Mouse (Mus musculus) cerebellum, adult 8-10 months (tissue): ENCODE results near the gene Lpp.

Experiments used
- DNase-seq: peaks from one replicate; pipeline ENCODE4 v3.0.0; 2022

Gene Lpp

DNA sequence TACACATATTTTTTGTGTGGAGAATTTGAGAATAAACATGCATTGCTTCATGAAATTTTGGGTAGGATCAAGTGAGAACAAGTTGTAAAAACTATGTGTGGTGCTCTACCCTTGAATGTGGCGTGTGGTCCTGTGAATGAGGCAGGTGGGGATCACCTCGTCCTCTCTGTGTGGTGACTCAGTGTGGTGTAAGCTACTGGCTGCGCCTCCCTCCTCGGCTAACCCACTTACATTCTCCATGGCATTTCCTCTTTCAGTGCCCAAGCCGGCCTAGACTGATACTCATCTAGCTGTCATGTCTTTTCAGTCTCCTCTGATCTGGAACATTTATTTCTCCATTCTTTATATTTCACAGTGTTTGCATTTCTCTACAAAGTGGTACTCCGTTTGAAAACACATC lies 81.5 kb downstream of the Lpp start:
- no peak for DNase-seq

DNA sequence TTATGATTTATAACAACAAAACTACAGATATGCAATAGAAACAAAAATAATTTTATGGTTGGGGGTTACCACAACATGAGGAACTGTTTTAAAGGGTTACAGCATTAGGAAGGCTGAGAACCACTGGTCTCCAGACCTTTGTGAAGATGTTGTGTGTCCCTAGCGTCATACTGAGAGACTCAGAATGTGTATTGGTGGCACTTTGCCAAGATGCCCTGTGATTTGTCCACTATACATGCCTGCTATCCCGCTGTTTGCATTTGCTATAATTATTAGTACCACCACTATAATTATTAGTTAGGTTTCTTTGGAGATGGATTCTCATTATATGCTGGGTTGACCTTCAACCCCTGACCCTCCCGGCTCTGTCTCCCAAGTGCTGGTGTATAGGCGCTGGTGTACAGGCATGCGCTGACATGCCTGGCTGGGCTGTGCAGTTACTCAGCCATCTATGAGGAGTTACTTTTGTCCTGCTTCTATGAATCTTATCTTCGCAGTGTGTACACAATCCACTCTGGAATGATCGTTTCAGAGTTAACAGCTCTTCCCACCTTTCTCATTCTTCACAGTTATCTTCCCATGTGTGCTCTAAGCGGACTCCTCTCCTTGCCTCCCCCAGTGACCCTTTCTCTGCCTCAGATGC lies 82.1 kb downstream of the Lpp start:
- DNase-seq: no peak

DNA sequence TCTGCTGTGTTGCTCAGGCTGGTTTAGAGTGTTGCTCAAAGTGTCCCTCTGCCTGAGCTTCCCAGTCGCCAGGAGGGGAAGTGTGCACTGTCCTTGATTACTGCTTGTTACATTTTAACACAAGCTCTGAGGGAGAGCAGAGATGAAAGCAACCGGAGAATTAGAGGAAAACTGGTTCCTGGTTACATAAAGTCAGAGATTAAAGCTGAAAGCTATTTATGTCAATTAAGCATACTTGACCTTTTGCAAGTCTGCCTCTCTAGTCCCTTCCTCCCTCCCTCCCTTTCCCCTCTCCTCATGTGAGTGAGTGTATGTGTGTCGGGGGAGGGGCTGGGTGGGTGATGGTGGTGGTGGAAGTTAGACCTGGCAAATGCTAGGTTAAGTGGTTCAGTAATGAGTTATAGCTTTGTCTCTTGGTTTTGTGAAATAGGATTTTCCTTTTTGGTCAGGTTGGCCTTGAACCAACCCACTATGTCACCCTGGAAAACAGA lies 83.6 kb downstream of the Lpp start:
- peak; percentile 11 for DNase-seq

DNA sequence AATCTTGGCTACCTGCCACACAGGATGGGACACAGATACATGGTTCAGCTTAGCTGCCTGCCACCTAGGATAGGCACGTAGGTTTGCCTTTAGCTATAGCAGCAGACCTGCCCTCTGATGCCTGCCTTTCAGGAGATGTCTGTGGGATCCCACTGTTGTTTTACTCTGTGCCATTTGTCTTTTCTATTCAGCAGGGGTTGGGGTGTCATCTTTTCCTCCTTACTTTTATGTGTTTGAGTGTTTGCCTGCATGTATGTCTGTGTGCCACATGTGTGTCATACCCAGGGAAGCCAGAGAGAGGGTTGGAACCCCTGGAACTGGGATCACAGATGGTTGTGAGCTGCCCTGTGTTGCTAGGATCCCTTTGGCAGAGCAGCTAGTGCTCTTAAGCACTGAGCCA lies 84.7 kb downstream of the Lpp start:
- DNase-seq: peak; percentile 21

DNA sequence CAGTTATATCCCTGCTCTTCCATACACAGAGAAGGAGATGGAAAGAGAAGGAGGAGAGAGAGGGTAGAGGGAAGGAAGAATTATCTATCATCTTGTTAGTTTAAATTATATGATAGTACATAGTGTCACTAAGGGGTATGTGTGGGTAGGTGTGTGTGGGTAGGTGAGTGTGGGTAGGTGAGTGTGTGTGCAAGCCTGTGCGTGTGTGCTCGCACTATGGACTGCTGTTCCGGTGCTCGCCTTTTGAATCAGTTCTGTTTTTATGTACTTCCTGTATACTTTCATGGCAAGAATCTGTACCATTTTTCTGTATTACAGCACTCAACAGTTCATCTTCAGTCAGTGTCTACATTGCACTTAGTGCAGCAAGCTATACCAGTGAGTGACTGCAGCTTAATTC lies 85.5 kb downstream of the Lpp start:
- no peak for DNase-seq

DNA sequence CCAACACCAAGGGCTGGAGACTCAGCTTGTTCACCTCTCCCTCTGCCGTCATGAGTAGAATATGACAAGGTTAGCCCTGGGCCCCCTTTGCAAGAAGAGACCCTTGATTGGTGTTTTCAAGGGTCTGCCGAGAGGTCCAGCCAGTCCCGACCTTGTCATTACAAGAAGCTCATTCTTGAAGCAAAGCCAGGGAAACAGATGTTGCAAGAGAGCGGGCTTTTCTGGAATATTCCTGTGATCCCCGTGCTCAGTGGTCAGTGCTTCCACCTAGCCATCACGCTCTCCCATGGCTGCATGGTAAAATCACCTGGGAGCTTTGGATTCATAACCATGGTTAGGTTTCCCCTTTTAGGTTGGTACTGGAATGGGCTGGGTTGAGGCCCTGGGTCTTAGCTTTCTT lies 89.3 kb downstream of the Lpp start:
- DNase-seq: peak; percentile 42

DNA sequence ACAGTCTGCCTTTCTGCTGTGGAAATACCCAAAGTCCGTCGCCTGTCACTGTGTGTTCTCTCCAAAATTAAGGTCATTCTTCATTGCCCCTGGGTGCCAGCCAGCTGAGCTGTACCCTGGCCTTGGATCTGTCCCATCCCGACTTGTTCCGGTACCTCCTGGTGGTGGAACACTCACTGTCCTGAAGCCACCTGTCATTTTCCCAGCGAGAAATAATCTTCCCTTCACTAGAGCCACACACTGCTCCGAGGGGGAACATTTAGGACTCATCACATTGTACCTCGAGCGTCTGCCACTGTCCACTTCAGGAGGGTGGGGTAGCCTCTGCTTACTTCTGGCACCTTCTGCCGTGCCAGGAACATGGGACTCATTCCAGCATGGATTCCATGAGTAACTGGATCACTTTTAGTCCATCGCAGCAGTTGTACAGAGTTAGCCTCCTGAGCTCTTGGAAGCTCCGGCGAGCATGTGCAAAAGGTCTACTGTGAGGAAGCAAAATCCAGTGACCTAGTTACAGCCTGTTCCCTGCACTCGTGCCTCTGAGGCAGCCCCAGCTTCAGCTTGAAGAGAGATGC lies 90.3 kb downstream of the Lpp start:
- DNase-seq: peak; percentile 96

DNA sequence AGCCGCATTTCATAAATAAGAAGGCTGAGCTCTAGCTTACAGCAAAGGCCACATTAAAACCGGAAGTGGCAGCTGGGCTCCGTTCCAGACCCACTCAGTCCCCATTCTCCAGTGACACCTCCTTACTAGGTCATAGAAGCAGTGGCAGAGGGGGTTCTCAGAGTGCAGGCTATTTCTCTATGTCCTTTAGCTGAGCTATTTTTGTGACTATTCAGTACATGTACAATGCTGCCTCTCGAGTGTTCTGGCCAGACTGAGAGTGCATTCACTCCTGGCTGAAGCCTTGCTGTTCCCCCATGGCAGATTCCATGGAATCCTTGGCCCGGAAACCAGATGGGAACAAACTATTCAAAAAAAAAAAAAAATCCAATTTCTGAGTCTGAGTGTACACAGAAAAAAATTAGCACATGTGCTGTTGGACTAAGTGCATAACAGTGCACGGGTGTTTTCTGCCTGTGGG lies 94.5 kb downstream of the Lpp start:
- DNase-seq: no peak

DNA sequence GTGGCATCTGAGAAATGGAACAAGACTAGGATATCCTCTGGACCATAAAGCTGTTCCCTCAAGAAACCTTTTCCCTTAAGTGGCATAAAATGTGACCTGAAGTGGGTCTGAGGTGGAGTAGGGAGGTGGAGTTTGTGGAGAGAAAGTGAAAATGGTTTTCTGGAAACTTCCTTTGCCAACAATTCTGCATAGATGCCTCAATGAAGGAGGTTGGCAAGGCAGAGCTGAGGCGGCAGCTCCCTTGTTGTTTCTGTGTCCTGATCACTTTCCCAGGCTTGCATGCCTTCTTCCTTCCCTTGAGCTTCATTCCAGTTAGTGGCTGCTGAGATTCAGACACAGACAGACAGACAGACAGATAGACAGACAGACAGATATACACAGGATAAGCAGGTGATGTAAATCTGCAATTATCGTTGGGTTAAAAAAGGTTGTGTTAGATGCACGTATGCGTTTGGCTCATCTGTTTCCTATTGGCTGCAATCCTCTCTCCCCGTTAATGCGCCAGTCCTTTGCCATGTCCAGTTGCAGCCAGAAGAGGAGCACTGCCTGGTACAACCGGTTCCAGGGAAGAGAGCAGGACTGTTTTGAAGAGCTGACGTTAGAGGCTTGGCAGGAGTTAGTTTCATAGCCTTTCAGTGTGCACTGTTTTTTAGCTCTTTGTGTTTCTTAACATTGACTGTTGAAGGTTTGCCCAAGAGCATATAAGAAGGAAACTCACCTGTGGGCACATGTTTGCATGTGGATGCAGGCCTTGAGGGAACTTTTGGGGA lies 96.4 kb downstream of the Lpp start:
- no peak for DNase-seq

DNA sequence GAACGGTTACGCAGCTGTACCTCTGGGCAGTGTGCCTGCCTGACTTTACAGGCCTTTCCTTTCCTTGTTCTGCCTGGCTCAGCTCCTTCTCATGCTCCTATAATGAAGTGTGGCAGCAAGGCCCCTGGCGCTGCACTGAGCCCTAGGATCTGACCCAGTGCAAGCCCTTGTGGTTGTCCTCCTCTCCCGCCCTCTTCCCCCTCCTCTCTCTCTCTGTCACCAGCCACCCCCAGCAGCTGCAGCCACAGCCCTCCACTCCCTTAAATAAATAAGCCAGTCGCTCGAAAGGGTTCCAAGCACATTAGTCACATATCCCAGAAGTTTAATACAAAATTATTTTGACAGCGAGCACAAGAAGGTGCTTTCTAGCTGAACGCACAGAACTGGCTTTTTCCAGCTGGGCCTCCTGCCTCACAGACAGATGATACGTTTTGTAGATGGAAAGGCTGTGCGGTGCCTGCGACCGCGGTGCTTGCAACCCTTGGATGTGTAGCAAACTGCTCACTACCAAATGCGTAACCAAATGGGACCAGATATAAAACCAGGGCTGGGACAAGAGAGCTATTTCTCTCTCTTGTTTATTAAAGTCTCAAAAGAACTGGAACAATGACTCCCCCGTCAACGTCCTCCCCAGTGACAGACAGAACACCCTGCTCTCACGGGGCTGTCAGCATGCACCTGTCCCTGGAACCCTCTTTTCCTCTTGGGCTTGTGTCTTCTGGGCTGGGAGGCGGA lies 97.6 kb downstream of the Lpp start:
- no peak for DNase-seq

DNA sequence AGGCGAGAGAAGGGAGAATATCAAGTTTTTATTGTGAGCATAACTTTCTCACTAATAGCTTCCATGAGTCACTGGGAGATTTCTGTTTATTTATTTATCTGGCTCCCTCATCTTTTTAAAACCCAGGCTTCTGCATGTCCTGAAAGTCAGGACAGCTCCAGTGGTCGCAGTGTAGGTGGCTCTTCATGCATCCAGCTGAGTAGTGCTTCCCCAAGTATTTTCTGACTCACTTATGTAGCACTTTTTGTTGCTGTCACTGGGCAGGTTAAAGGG lies 98.1 kb downstream of the Lpp start:
- DNase-seq: no peak

DNA sequence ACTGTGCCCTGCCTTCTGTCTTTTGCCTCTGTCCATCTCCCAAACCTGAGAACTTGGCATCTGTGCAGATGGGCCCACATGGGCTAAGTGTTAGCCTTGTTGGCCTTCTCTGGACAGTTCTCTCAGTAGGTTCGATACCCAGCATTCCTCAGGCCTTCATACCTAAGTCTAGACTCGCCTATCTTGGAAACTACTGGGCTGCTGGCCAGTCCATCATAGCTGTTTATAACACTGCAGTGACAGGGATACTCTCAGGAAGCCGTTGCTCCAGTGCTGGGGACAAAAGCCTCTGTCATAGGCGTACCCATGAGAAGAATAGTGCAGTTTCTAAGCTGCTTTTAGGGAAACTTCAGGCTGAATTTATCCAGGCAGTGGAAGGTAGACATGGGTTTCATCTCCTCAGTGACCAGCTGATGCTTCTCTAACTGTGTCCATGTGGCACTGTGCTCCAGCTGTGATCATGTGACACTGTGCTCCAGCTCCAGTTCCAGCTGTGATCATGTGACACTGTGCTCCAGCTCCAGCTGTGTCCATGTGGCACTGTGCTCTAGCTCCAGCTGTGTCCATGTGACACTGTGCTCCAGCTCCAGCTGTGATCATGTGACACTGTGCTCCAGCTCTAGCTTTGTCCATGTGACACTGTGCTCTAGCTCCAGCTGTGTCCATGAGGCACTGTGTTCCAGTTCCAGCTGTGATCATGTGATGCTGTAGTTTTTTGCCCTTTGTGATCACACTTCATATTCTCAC lies 99.1 kb downstream of the Lpp start:
- DNase-seq: no peak

DNA sequence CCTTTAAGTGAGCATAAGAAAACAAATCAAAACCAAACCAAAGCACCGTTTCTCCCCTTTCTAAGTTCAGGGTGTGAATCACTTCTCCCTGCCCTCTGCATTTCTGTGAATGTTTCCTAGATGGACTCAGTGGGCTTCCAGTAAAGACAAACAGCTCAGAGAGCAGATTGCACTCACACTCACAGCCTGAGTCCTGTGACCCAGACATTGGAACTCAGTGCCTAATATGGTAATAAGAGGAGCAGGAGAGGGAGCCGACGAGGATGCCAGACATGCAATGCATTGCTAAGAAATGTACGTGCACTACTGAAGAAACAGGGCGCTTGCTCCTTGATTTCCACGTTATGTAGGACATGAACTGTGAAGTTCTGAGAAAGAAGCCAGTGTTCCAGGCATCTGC lies 101.2 kb downstream of the Lpp start:
- no peak for DNase-seq

DNA sequence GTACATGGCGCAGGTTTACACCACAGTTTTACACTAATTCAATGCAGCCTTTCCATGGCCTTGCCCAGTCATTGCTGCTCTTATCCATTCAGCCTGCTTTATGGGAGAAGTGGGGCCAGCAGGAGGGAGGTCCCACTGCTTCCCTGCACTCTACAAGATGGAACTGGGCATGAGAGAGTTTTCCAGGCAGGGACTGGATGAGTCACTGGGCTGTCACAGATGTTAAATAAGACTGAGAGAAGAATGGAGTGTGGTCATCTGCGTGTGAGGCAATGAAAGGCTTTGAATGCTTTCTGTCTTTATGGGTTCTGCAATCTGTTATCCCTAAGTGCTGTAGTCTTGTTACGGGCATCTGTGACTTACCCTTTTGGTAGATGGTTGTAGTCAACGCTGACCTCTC lies 102.2 kb downstream of the Lpp start:
- no peak for DNase-seq

DNA sequence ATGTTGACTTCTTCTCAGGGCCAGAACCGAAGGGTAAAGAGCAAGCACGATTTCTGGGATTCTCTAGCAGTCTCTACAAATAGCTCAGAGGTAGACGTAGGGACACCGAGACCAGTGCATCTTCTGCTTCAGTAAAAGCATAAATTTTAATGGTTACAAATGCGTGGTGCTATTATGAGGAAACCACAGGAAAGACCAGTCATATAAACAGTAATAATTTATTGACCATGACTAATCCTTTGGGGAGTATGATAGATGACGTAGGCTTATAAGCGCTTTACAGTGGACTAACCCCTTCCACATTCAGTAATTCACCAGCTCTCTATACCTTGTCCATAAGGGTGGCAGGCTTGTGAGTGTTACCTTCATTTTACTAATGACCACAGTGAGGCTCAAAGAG lies 103.3 kb downstream of the Lpp start:
- DNase-seq: no peak

DNA sequence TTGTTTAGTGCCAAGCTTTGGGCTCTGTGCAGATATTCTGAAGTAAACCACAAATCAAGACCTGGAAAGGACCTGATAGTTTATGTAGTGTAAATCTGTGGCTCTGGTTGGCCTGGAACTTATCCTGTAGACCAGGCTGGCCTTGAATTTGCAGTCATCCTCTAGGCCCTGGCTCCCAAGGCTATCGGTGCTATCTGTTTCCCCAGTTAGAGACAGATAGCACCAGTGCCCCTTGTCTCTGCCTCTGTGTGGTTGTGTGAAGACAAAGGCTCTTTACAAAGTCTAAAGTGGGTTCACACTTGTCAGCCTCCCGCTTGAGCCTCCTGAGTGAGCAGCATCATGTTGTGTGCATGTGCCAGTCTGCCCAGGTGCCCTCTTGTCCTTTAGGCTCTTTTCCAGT lies 104.1 kb downstream of the Lpp start:
- DNase-seq: no peak

DNA sequence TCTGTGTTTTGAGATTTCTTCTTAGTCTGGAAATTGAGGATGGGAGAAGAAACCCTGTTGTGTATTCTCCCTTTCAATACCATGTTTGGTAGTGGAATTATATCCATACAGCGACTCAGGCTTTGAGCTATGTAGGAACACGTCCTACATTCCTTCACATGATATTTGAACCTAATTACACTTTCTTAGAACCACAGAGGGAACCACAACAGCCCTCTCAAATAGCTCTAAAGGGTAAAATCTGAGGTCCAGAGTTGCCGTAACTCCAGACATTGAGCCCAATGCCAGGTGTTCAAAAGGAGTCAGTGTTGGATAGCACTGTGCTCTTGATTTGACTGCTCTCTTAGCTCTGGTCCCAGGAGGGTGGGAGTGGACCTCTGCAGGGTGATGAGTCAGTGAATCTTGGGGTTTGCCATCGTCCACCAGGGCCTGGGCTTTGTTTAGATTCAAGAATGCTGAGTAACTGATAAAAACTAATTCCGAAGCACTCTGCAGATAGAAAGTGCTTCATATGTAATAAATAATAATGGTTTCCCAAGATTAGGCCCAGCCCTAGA lies 104.9 kb downstream of the Lpp start:
- DNase-seq: no peak

DNA sequence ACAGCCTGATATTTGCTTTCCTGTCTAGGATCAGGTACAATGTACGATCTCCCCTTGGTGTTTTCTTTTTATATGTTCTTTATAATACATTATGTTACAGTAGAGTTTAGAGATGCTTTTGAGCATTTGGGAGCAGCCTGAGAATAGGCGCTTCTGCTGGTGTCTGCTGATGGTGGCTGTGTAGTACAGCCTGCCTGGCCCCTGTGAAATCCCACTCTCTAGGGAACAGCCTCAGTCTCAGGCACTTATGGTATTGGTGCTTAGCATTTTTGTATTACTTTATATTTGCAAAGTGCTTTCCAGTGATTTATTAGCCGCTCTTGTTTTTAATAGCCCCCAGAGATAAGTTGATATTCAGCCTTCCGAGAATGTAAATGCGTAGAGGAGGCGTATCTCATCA lies 107.9 kb downstream of the Lpp start:
- DNase-seq: no peak

DNA sequence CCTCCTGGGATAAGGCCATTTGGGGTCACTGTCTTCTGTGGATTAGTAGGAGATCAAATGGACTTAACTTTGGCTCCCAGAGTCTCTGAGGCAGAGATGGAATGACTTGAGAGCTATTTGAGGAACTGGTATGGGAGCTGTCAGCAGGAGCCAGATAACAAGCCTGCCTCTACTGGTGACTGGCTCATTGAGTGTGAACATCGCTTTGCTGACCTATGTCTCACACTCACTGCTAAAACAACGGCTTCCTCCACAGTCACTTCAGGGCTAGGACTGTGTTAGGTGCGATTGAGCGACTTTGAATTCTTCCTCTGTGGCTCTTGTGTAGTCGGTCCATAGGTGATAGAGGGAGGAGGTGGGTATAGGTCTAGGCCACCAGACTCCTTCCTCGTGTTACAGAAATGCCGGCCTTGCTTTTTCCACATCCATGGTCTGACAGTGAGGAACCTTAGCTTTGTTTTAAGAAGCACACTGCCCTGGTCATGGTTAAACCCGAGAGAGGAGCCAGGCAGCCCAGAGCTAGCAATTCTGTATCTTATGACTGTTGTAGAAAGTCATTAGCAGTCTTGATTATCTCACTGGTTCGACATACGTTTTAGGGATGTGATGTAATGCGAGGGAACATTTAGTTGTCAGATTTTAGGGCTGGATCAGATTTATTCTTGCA lies 108.5 kb downstream of the Lpp start:
- no peak for DNase-seq

DNA sequence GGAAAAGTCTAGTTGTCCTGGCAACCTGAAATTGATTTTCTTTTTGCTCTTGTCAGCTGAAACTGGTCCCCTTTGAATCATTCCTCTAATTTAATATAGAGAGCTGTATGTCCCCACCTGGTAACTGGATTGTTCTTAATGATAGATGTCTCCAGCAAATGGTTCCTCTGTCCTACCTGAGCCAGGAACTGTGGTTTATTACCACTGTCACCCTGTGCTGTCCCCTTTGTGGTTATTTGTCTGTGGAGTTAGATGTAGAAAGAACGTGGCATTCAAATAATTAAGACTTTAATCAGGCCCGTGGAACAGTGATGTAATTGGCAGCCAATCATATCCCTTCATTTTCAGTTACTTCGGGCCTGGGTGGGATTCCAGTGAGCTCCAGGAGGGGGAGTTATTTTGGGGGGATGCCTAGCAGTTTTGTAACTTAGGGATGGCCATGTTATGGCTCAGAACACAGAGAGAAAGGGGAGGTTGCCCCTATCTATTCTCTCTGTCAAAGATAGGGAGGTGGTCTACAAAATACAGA lies 109.1 kb downstream of the Lpp start:
- DNase-seq: no peak

DNA sequence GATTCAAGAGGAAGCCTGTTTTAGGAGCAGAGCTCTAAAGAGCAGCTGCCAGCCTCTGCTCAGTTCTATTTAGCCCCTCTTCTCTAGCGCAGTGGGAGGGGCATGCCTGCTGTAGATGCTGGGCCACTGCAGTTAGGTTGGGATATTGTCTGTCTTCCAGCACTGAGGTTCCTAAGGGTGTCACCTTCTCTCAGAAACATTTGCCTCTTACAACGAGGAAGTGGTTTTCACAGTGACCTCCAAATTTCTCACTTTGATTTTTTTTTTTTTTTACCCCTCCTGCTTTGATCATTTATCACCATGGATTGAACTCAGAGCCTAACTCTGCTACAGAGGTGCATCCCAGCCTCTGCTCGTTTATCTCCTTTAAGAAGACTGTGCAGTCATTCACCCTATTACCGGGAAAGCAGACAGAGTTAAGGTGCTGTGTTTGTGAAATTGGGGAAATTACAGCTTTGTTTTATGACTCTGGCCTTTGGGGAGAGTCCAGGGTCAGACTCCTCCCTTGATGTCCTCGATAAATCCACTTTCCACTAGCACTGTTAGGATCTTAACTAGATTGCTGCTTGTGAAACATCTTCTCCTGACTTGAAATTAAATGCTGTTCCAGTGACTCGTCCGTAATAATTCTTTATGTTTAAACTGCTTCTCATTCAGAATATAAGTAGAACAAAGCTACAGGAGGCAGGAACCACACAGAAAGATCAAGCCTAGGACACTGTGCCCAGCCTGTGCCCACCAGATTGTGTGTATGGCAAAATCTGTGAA lies 111.7 kb downstream of the Lpp start:
- DNase-seq: no peak
